Mouse (Mus musculus) liver, postnatal 0 days (tissue): ENCODE data around the gene Fras1. TPM values are rescaled to one million over a fixed set of nuclear protein-coding genes. Genes with fewer than 3 reads are reported as not detected.

ENCODE experiments used
- ATAC-seq: fragments of 200-750 bp; cut with Nextera tagmentation; 2 replicates; pipeline ENCODE4 v1.8.0; 2017; ENCODE audit warnings: mild to moderate bottlenecking, moderate library complexity
- DNase-seq: peaks from one replicate; pipeline ENCODE4 v3.0.0-alpha.2; 2016
- H3K27ac ChIP-seq: fragments of 300-500 bp; sonication (generic); 2 replicates; pipeline ENCODE4 v1.5.1; 2014; ENCODE audit warnings: antibody characterized with exemption, moderate library complexity, mild to moderate bottlenecking, low read depth
- H3K27me3 ChIP-seq: fragments of 300-500 bp; sonication (generic); 2 replicates; pipeline ENCODE4 v1.6.1; 2014; ENCODE audit warnings: low read length, control low read depth, mixed read lengths; ENCODE audit not compliant: insufficient read depth
- H3K36me3 ChIP-seq: fragments of 300-500 bp; sonication (generic); replicated peaks from 2 replicates; pipeline ENCODE4 v1.6.1; 2014; ENCODE audit warnings: mild to moderate bottlenecking, control low read depth, low read length, moderate library complexity, mixed read lengths; ENCODE audit not compliant: insufficient read depth
- H3K4me1 ChIP-seq: fragments of 300-500 bp; sonication (generic); 2 replicates; pipeline ENCODE4 v1.6.1; 2014; ENCODE audit warnings: antibody characterized with exemption, mild to moderate bottlenecking, control low read depth; ENCODE audit not compliant: insufficient read depth
- H3K4me2 ChIP-seq: fragments of 300-500 bp; sonication (generic); 2 replicates; pipeline ENCODE4 v1.6.1; 2014; ENCODE audit warnings: low read depth, mild to moderate bottlenecking, low read length, moderate library complexity, mixed read lengths
- H3K4me3 ChIP-seq: fragments of 300-500 bp; sonication (generic); 2 replicates; pipeline ENCODE4 v1.5.1; 2014; ENCODE audit warnings: low read depth, low read length
- H3K9ac ChIP-seq: fragments of 300-500 bp; sonication (generic); replicated peaks from 2 replicates; pipeline ENCODE4 v1.6.1; 2014; ENCODE audit warnings: mild to moderate bottlenecking, moderate library complexity
- H3K9me3 ChIP-seq: fragments of 300-500 bp; sonication (generic); 2 replicates; pipeline ENCODE4 v1.6.1; 2016; ENCODE audit warnings: mild to moderate bottlenecking, control low read depth, low read length, mixed read lengths
- CTCF ChIP-seq: sonication (generic); IDR thresholded peaks from 2 replicates; pipeline ENCODE4 v1.5.1; 2016; ENCODE audit warnings: antibody characterized with exemption, low read depth
- EP300 ChIP-seq: IDR thresholded peaks from 2 replicates; pipeline ENCODE4 v1.6.1; 2016; ENCODE audit warnings: antibody characterized with exemption, low read depth, mild to moderate bottlenecking
- WGBS: fragments of 180-500 bp; shearing (Covaris S2); extraction: QIAGEN DNeasy Blood & Tissue Kit; methylation state at CpG from one replicate; pipeline ENCODE4 v1.1.7; 2014; ENCODE audit not compliant: insufficient replicate concordance; 5-methylcytosine and 5-hydroxymethylcytosine counted together
- polyA plus RNA-seq: library from polyadenylated mRNA; unstranded; fragments of >200 nt; fragmentation: Nextera tagmentation; extraction: Ambion mirVana; gene quantifications from 2 replicates; pipeline ENCODE4 v1.2.1, GENCODE M21; 2015

Gene Fras1
- polyA plus RNA-seq, 1 experiment from 2014 or later = 0.41 TPM

DNA sequence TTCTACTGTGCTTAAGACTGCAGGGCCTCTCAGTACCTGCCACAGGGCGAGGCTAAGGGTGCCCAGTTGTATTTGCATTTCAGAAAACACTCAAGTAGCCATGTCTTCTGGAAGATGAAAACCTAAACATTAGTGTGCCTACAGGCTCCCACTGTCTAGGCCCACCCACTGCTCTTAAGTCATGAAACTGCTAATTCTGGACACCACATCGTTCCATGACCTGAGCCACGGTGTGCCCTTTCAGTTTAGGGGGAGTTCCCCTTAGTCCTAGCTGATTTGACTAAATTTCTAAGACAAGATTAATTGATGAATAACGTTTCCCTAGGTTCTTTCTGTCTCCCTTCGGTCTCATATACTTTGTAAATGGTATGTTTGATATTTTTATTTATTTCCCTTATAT, 222.0 kb downstream of the Fras1 start:
- H3K27ac ChIP-seq = no peak overlapping the region
- ATAC-seq (no peak), DNase-seq (no peak)
- H3K36me3 ChIP-seq = no peaks in the 10 kb centered on the region
- H3K9ac ChIP-seq = no peak overlapping the region
- H3K27me3 ChIP-seq = no peaks in the 10 kb centered on the region
- H3K4me2 ChIP-seq = no peak overlapping the region
- WGBS = 68% methylated on average over 5 of the region's 5 CpGs
- H3K4me1 ChIP-seq = no peaks in the 10 kb centered on the region
- no peaks in the 10 kb centered on the region for H3K9me3 ChIP-seq
- no peak overlapping the region for H3K4me3 ChIP-seq
- TF ChIP-seq EP300 (no peak), CTCF (no peak)

DNA sequence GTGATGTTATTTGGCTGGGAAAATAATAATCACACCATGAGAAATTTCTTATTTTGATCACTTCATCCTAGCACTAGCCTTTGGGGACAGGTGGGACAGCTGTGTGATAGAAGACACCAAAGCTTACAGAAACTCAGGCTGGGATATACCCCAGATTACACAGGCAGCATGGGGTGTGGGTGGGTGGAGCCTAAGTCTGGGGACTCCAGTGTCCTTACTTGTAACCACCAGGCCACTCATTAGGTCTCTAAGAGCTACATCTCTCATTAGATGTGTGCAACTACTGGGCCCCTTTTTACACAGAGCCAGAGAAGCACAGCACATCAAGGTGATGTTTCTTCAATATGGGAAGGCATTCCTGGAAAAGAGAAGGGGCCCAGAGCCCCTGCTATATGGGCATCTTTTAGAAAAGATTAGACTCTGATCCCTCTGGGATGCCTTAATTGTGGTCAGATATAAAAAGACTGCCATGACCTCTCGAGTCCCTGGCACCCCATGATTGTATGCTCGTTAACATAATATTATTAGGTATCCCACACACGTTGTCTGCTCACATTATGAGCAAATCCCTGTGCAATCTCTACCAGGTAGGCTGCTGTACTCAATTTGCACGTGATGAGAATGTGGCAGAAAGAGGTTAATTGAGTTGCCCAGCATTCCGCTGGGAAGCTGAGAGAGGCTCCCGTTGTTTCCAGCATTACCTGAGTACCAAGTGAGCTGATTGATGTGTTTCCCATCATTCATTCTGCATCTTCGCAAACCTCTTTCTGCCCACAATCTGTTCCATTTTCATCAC, 230.4 kb downstream of the Fras1 start:
- H3K27me3 ChIP-seq = no peaks in the 10 kb centered on the region
- no peaks in the 10 kb centered on the region for H3K36me3 ChIP-seq
- H3K9me3 ChIP-seq = no peaks in the 10 kb centered on the region; the same call in 1 of the 2 replicates
- no peak overlapping the region for H3K4me3 ChIP-seq
- DNase-seq (no peak), ATAC-seq (no peak)
- H3K27ac ChIP-seq = no peak overlapping the region
- TF ChIP-seq CTCF (no peak), EP300 (no peak)
- H3K9ac ChIP-seq = no peak overlapping the region
- no peaks in the 10 kb centered on the region for H3K4me1 ChIP-seq
- no peak overlapping the region for H3K4me2 ChIP-seq
- WGBS = 69% methylated on average over 7 of the region's 7 CpGs

- H3K4me2 ChIP-seq = no peak overlapping the region
- H3K27ac ChIP-seq = no peak overlapping the region
- no peak overlapping the region for H3K9ac ChIP-seq
- H3K9me3 ChIP-seq = no peaks in the 10 kb centered on the region
- H3K27me3 ChIP-seq = no peaks in the 10 kb centered on the region
- H3K4me3 ChIP-seq = no peak overlapping the region
- WGBS = 71% methylated on average over 5 of the region's 5 CpGs
- DNase-seq = no peak
- no peaks in the 10 kb centered on the region for H3K36me3 ChIP-seq
- TF ChIP-seq CTCF = no peak
- no peak for TF ChIP-seq EP300
- no peaks in the 10 kb centered on the region for H3K4me1 ChIP-seq
- ATAC-seq = no peak
Observed at GRCm38 (mm10) chr5:96608036-96608435, 234.3 kb downstream of the Fras1 start.

- no peak for TF ChIP-seq EP300
- Histone ChIP-seq H3K4me1 (no peaks in the 10 kb centered on the region), H3K4me3 (no peak overlapping the region), H3K36me3 (no peaks in the 10 kb centered on the region), H3K9me3 (no peaks in the 10 kb centered on the region), H3K27me3 (no peaks in the 10 kb centered on the region), H3K4me2 (no peak overlapping the region), H3K27ac (no peak overlapping the region), H3K9ac (no peak overlapping the region)
- no peak for ATAC-seq
- DNase-seq = no peak
- WGBS = 64% methylated on average over 3 of the region's 3 CpGs
Observed at GRCm38 (mm10) chr5:96608581-96609280, 235.0 kb downstream of the Fras1 start.

DNA sequence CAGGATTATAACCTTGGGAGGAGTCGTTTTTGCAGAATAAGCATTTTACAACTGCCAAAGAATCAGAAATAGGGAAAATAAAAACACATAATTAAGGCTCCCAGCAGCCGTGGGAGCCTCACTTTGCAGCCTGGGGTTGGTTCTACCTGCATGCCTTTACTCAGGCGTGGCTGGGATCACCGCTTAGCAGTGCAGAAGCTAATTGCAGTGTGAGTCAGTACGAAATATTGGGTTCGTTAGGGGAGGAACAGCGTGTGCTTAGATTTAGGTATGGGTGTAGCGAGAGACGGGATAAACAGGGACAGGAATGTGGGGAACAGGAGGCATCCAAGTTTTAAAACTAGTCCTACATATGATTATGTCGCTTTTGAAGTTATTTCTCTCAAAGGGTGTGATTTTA, 238.3 kb downstream of the Fras1 start:
- TF ChIP-seq EP300 (no peak), CTCF (no peak)
- Histone ChIP-seq H3K36me3 (no peaks in the 10 kb centered on the region), H3K27me3 (no peaks in the 10 kb centered on the region), H3K4me1 (no peaks in the 10 kb centered on the region), H3K27ac (no peak overlapping the region), H3K4me2 (no peak overlapping the region), H3K9ac (no peak overlapping the region), H3K9me3 (no peaks in the 10 kb centered on the region), H3K4me3 (no peak overlapping the region)
- DNase-seq = no peak
- WGBS = 77% methylated on average over 10 of the region's 10 CpGs
- no peak for ATAC-seq

- H3K9ac ChIP-seq = no peak overlapping the region
- DNase-seq (no peak), ATAC-seq (no peak)
- TF ChIP-seq CTCF (no peak), EP300 (no peak)
- WGBS = 56% methylated on average over 6 of the region's 6 CpGs
- no peak overlapping the region for H3K27ac ChIP-seq
- no peak overlapping the region for H3K4me2 ChIP-seq
- no peaks in the 10 kb centered on the region for H3K9me3 ChIP-seq
- H3K27me3 ChIP-seq = no peaks in the 10 kb centered on the region
- no peak overlapping the region for H3K4me3 ChIP-seq
- no peaks in the 10 kb centered on the region for H3K4me1 ChIP-seq
- H3K36me3 ChIP-seq = no peaks in the 10 kb centered on the region
Observed at GRCm38 (mm10) chr5:96616954-96617646, 243.3 kb downstream of the Fras1 start.
